ENCODE assay signal across 34 mouse cellular contexts in the genomic region with DNA sequence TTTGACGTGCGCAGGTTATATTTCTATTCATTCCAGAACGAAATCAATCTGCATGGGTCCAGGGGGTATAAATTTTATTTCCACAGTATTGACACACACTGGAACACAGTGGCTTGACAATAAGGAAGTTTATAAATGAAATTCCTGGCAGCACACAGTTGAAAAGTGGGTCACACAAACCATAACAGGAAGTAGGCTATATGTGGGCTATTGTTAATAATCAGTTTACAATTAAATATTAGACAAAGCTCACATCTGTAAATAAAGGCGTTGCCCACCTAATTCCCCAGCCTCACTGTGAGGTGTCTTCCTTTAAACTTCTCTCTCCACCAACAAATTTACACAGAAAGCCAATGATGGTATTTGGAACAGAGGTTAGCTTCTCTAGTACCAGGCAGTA.
"Had no signal": no experiment of that assay in that cellular context is flagged by ENCODE, and none has a peak within 500 bp of the region (broad histone marks: within the 10 kb centered on the region; RNA-seq: fewer than 3 reads in every experiment).

No protein-coding gene starts in this region.

- H3K27me3 ChIP-seq: heart, embryonic 12.5 days; heart, embryonic 13.5 days; heart, embryonic 15.5 days; hindbrain, embryonic 12.5 days; hindbrain, embryonic 13.5 days; hindbrain, embryonic 15.5 days; intestine, embryonic 15.5 days; kidney, embryonic 15.5 days had no signal

- H3K9ac ChIP-seq: heart, embryonic 12.5 days; heart, embryonic 13.5 days; heart, embryonic 15.5 days; hindbrain, embryonic 12.5 days; hindbrain, embryonic 13.5 days; hindbrain, embryonic 14.5 days; hindbrain, embryonic 15.5 days; intestine, embryonic 15.5 days; kidney, embryonic 15.5 days had no signal

- H3K9me3 ChIP-seq: heart, embryonic 10.5 days; heart, embryonic 12.5 days; heart, embryonic 13.5 days; heart, embryonic 15.5 days; hindbrain, embryonic 10.5 days; hindbrain, embryonic 12.5 days; hindbrain, embryonic 13.5 days; hindbrain, embryonic 15.5 days; intestine, embryonic 15.5 days; kidney, embryonic 15.5 days had no signal

- DNase-seq: heart, adult 2 months; heart, postnatal 10 days; heart, postnatal 14 days; heart, postnatal 4 days; kidney, adult 11 months; kidney, adult 18-20 months; kidney, adult 2 months; kidney, adult 8-10 months; kidney, adult 9 months; kidney, postnatal 10 days; kidney, postnatal 14 days; kidney, postnatal 25 days; kidney, postnatal 36 days; kidney, postnatal 4 days; layer of hippocampus, adult 9-11 months; layer of hippocampus, postnatal 36 days had no signal

- H3K4me3 ChIP-seq: heart, adult 2 months; heart, embryonic 10.5 days; heart, embryonic 12.5 days; heart, embryonic 13.5 days; heart, embryonic 15.5 days; hindbrain, embryonic 10.5 days; hindbrain, embryonic 12.5 days; hindbrain, embryonic 13.5 days; hindbrain, embryonic 15.5 days; intestine, embryonic 15.5 days; kidney, embryonic 15.5 days; layer of hippocampus, adult 2 months had no signal

- H3K27ac ChIP-seq: heart, adult 2 months; heart, embryonic 10.5 days; heart, embryonic 13.5 days; heart, embryonic 15.5 days; hindbrain, embryonic 10.5 days; hindbrain, embryonic 12.5 days; hindbrain, embryonic 13.5 days; hindbrain, embryonic 14.5 days; hindbrain, embryonic 15.5 days; hindbrain, postnatal 0 days; intestine, embryonic 15.5 days; kidney, embryonic 15.5 days; kidney, postnatal 0 days; layer of hippocampus, adult 2 months had no signal

- ATAC-seq: hindbrain, embryonic 16.5 days; hindbrain, postnatal 0 days; inflammation-experienced regulatory T-cells, adult 6 months; intestine, embryonic 15.5 days; intestine, embryonic 16.5 days had no signal

- H3K4me2 ChIP-seq: heart, embryonic 11.5 days; heart, embryonic 12.5 days; heart, embryonic 13.5 days; heart, embryonic 15.5 days; hindbrain, embryonic 12.5 days; hindbrain, embryonic 13.5 days; hindbrain, embryonic 14.5 days; hindbrain, embryonic 15.5 days; intestine, embryonic 15.5 days; kidney, embryonic 15.5 days had no signal

- H3K36me3 ChIP-seq: heart, embryonic 10.5 days; heart, embryonic 12.5 days; heart, embryonic 13.5 days; heart, embryonic 15.5 days; hindbrain, embryonic 10.5 days; hindbrain, embryonic 12.5 days; hindbrain, embryonic 13.5 days; hindbrain, embryonic 15.5 days; intestine, embryonic 15.5 days; kidney, embryonic 15.5 days had no signal

- H3K4me1 ChIP-seq: heart, embryonic 10.5 days; heart, embryonic 12.5 days; heart, embryonic 13.5 days; heart, embryonic 15.5 days; hindbrain, embryonic 10.5 days; hindbrain, embryonic 12.5 days; hindbrain, embryonic 13.5 days; hindbrain, embryonic 15.5 days; intestine, embryonic 15.5 days; kidney, embryonic 15.5 days had no signal
